Mouse (Mus musculus) layer of hippocampus, adult 2 months (tissue): ENCODE measurements around the gene Lcp2. TPM values are rescaled to one million over a fixed set of nuclear protein-coding genes. Genes with fewer than 3 reads are reported as not detected.
A peak's percentile ranks its signal among the peaks of the same experiment; 100 is the strongest.

Experiments used
- DNase-seq, 2 experiments: peaks; one replicate each; pipeline ENCODE4 v3.0.0; 2022; ENCODE audit warnings: low spot score in 2 of 2
- H3K27ac ChIP-seq: fragments of 200-600 bp; 2 replicates; pipeline ENCODE4 v1.8.1; 2022
- H3K4me3 ChIP-seq: fragments of 200-600 bp; 2 replicates; pipeline ENCODE4 v1.8.1; 2022; ENCODE audit warnings: mild to moderate bottlenecking
- CTCF ChIP-seq: fragments of 200-600 bp; conservative IDR thresholded peaks from 2 replicates; pipeline ENCODE4 v1.8.1; 2022; ENCODE audit warnings: antibody characterized with exemption, mild to moderate bottlenecking, moderate library complexity
- long read RNA-seq, 2 experiments: library from polyadenylated mRNA; stranded (forward); transcript quantifications; one replicate each; pipeline ENCODE4 v2.0.0; 2021; ENCODE audit warnings: borderline mapping rate in 2 of 2
- total RNA-seq, 2 experiments: library from RNA; stranded (reverse); gene quantifications; 2 replicates each; pipeline ENCODE4 v1.2.3; 2021

The Lcp2 gene
- 1 to 10 TPM; 3.5 TPM for total RNA-seq
- long read RNA-seq, experiment 1, result 0 reads
- long read RNA-seq, experiment 2, result 0 reads

GRCm38 (mm10) chr11:34046767-34047541 is at the start of gene Lcp2:
Gene Lcp2, plus strand, starts transcription at chr11:34046920.
- DNase-seq, result no peak
- no peak for TF ChIP-seq CTCF

GRCm38 (mm10) chr11:33998244-33998643 is 48.5 kb upstream of the Lcp2 start:
- DNase-seq, result no peak
- TF ChIP-seq CTCF, result no peak

More at GRCm38 (mm10) chr11:34046767-34047541, at the start of gene Lcp2:
- H3K27ac ChIP-seq, result peak within 1 kb of the TSS; percentile 48
- peak within 1 kb of the TSS; percentile 13 for H3K4me3 ChIP-seq

GRCm38 (mm10) chr11:34000416-34000815 is 46.3 kb upstream of the Lcp2 start:
- H3K4me3 ChIP-seq, result no peak overlapping the region
- DNase-seq, result no peak
- no peak for TF ChIP-seq CTCF
- H3K27ac ChIP-seq, result no peak overlapping the region

More at GRCm38 (mm10) chr11:33998244-33998643, 48.5 kb upstream of the Lcp2 start:
- Histone ChIP-seq H3K27ac (no peak overlapping the region), H3K4me3 (no peak overlapping the region)

GRCm38 (mm10) chr11:34001938-34002592 is 44.7 kb upstream of the Lcp2 start:
- Histone ChIP-seq H3K4me3 (no peak overlapping the region), H3K27ac (no peak overlapping the region)
- peak; percentile 91 for TF ChIP-seq CTCF
- peak; percentile 30 to 66 for DNase-seq

GRCm38 (mm10) chr11:34002593-34002965 is 44.1 kb upstream of the Lcp2 start:
- DNase-seq, result no peak
- H3K27ac ChIP-seq, result no peak overlapping the region
- TF ChIP-seq CTCF, result no peak
- no peak overlapping the region for H3K4me3 ChIP-seq

- no peak for DNase-seq
- no peak overlapping the region for H3K27ac ChIP-seq
- TF ChIP-seq CTCF, result no peak
- H3K4me3 ChIP-seq, result no peak overlapping the region
Observed at GRCm38 (mm10) chr11:34007616-34008015, 39.1 kb upstream of the Lcp2 start.

GRCm38 (mm10) chr11:34008214-34008613 is 38.5 kb upstream of the Lcp2 start:
- no peak for DNase-seq
- no peak for TF ChIP-seq CTCF
- Histone ChIP-seq H3K27ac (no peak overlapping the region), H3K4me3 (no peak overlapping the region)

- peak; percentile 36 to 51 for DNase-seq
- TF ChIP-seq CTCF, result peak; percentile 87
- no peak overlapping the region for H3K4me3 ChIP-seq
- no peak overlapping the region for H3K27ac ChIP-seq
Observed at GRCm38 (mm10) chr11:34008702-34009101, 38.0 kb upstream of the Lcp2 start.

- Histone ChIP-seq H3K27ac (no peak overlapping the region), H3K4me3 (no peak overlapping the region)
- no peak for TF ChIP-seq CTCF
- no peak for DNase-seq
Observed at GRCm38 (mm10) chr11:34009316-34010087, 37.2 kb upstream of the Lcp2 start.

- Histone ChIP-seq H3K27ac (no peak overlapping the region), H3K4me3 (no peak overlapping the region)
- no peak for DNase-seq
- TF ChIP-seq CTCF, result no peak
Observed at GRCm38 (mm10) chr11:34010133-34010858, 36.4 kb upstream of the Lcp2 start.

- Histone ChIP-seq H3K27ac (no peak overlapping the region), H3K4me3 (no peak overlapping the region)
- peak in 1 of 2 experiments; percentile 8 for DNase-seq
- TF ChIP-seq CTCF, result no peak
Observed at GRCm38 (mm10) chr11:34010859-34011172, 35.9 kb upstream of the Lcp2 start.

GRCm38 (mm10) chr11:34012007-34012652 is 34.6 kb upstream of the Lcp2 start:
- TF ChIP-seq CTCF, result no peak
- no peak for DNase-seq

More at GRCm38 (mm10) chr11:34012007-34012652, 34.6 kb upstream of the Lcp2 start:
- Histone ChIP-seq H3K27ac (no peak overlapping the region), H3K4me3 (no peak overlapping the region)
